Mouse (Mus musculus): ENCODE data around the gene Gabra2. TPM values are rescaled to one million over a fixed set of nuclear protein-coding genes. Genes with fewer than 3 reads are reported as not detected.

Gabra2 gene
- polyA plus RNA-seq (2012; fragmentation: generic; extraction: Trizol): not detected
- long read RNA-seq, experiment 1: 0 reads
- long read RNA-seq, experiment 2: 0 reads

DNA sequence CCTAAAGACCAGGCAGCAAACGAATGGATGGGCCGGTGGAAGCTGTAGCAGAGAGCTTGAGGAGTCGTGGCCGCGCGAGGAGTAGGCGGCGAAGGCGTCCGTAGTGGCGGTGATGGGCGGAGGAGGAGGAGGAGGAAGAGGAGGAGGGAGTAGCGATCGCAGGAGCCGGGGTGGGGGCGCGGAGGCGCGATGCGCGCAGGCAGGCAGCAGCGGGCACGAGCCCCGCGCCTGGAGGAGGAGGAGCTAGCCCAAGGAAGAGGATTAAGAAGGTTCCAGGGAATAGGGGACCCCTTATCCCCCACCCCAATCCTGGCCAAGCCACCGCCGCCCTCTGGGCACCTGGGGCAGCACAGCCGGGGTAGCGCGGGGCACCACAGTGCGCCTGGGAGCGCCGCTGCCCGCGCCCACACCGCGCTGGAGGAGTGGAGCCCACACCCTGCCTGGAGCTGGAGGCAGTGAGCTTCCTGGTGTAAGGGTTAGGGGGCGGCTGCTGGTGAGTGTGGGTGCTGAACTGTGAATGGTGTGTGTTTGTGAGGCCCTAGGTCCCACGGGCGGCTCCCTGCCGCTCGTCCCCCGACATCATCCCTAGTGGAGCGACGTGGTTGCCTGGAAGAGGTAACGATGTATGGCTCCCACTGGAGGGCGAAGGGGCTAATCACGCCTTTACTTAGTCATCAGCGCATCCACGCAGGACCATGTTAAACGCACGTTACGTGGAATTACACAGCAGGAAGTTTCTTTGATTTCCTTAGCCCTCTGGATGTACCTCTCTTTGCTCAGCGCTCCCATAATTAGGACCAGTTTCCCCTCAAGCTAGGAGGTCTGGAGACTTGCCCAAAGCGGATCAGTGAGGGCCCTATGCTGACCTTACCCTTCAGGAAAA, at the start of gene Gabra2:
Gabra2 (minus strand) TSS at position 125 of the 883 bp plus-strand sequence.
- Histone ChIP-seq H3K27me3 (ENCODE audit: control insufficient read depth, insufficient read depth, insufficient read length) (no peaks in the 10 kb centered on the region), H3K79me2 (ENCODE audit: control insufficient read depth, insufficient read depth) (no peaks in the 10 kb centered on the region), H3ac (ENCODE audit: control insufficient read depth, insufficient read length, low read depth) (no peak within 1 kb of the TSS), H3K4me3 (ENCODE audit: insufficient read depth, poor library complexity, severe bottlenecking) (no peak within 1 kb of the TSS), H3K79me3 (ENCODE audit: low read depth) (no peaks in the 10 kb centered on the region), H3K36me3 (ENCODE audit: control insufficient read depth, insufficient read depth) (no peaks in the 10 kb centered on the region)
- no peak for TF ChIP-seq MYOD1 (IDR thresholded peaks at IDR 0.05; ENCODE audit: control insufficient read depth, insufficient read length, low read depth)
- TF ChIP-seq CEBPB (IDR thresholded peaks at IDR 0.05; ENCODE audit: low read depth): no peak
- TF ChIP-seq MAX (IDR thresholded peaks at IDR 0.05): no peak
- no peak for TF ChIP-seq CTCF (IDR thresholded peaks at IDR 0.05; ENCODE audit: control insufficient read depth, insufficient read depth, insufficient read length)
- TF ChIP-seq USF1 (IDR thresholded peaks at IDR 0.05; ENCODE audit: low read depth): no peak
- TF ChIP-seq FOSL1 (IDR thresholded peaks at IDR 0.05; ENCODE audit: insufficient read depth, low read length, poor library complexity, severe bottlenecking): no peak
- TF ChIP-seq MYOG (IDR thresholded peaks at IDR 0.05; ENCODE audit: control insufficient read depth, extremely low read depth, insufficient read length): no peak

DNA sequence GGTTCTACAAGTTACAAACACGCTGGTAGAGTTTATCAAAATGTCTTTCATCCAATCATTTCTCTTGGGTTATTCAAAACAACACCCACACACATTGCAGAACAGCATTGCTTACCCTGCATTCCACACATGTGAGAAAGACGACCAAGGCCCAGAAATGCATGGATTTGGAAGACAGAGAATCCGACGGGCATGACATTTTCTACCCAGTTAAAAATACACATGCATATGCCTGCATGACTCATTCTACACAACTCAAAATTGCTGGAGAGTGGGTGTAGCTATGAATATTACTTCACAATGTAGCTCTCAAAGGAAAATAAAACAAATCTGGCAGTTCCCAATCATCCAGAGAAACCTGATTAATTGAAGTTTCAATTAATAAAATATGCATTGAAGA, 41.0 kb upstream of the Gabra2 start:
- no peak overlapping the region for H3K4me3 ChIP-seq (ENCODE audit: insufficient read depth, poor library complexity, severe bottlenecking)
- no peaks in the 10 kb centered on the region for H3K79me2 ChIP-seq (ENCODE audit: control insufficient read depth, insufficient read depth)
- H3ac ChIP-seq (ENCODE audit: control insufficient read depth, insufficient read length, low read depth): no peak overlapping the region
- TF ChIP-seq MYOG (IDR thresholded peaks at IDR 0.05; ENCODE audit: control insufficient read depth, extremely low read depth, insufficient read length) (no peak), CTCF (IDR thresholded peaks at IDR 0.05; ENCODE audit: control insufficient read depth, insufficient read depth, insufficient read length) (no peak), MYOD1 (IDR thresholded peaks at IDR 0.05; ENCODE audit: control insufficient read depth, insufficient read length, low read depth) (no peak), USF1 (IDR thresholded peaks at IDR 0.05; ENCODE audit: low read depth) (no peak), MAX (IDR thresholded peaks at IDR 0.05) (no peak), FOSL1 (IDR thresholded peaks at IDR 0.05; ENCODE audit: insufficient read depth, low read length, poor library complexity, severe bottlenecking) (no peak), CEBPB (IDR thresholded peaks at IDR 0.05; ENCODE audit: low read depth) (no peak)
- H3K79me3 ChIP-seq (ENCODE audit: low read depth): no peaks in the 10 kb centered on the region
- H3K27me3 ChIP-seq (ENCODE audit: control insufficient read depth, insufficient read depth, insufficient read length): no peaks in the 10 kb centered on the region
- H3K36me3 ChIP-seq (ENCODE audit: control insufficient read depth, insufficient read depth): no peaks in the 10 kb centered on the region

DNA sequence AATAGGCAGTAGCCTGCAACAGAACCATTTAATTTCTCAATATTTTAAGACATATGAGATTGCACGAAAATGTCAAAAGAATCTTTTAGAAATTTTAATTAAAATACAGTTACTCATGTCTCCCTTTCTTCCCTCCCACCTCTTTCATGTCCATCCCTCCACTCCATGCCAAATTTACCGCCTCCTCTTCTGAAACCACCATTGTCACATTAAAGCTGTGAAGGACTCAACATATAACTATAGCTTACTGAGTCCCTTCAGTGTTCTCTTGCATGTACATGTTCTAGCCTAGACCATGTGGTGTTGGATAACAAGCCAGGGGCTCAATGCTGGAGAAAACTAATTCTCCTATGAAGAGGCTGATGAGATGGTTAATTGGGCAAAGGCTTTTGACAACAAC, 40.2 kb upstream of the Gabra2 start:
- no peak for TF ChIP-seq FOSL1 (IDR thresholded peaks at IDR 0.05; ENCODE audit: insufficient read depth, low read length, poor library complexity, severe bottlenecking)
- TF ChIP-seq MYOD1 (IDR thresholded peaks at IDR 0.05; ENCODE audit: control insufficient read depth, insufficient read length, low read depth): no peak
- TF ChIP-seq CEBPB (IDR thresholded peaks at IDR 0.05; ENCODE audit: low read depth): no peak
- TF ChIP-seq MYOG (IDR thresholded peaks at IDR 0.05; ENCODE audit: control insufficient read depth, extremely low read depth, insufficient read length): no peak
- TF ChIP-seq CTCF (IDR thresholded peaks at IDR 0.05; ENCODE audit: control insufficient read depth, insufficient read depth, insufficient read length): no peak
- no peak for TF ChIP-seq MAX (IDR thresholded peaks at IDR 0.05)
- no peak for TF ChIP-seq USF1 (IDR thresholded peaks at IDR 0.05; ENCODE audit: low read depth)
- H3ac ChIP-seq (ENCODE audit: control insufficient read depth, insufficient read length, low read depth): no peak overlapping the region
- no peaks in the 10 kb centered on the region for H3K27me3 ChIP-seq (ENCODE audit: control insufficient read depth, insufficient read depth, insufficient read length)
- H3K79me2 ChIP-seq (ENCODE audit: control insufficient read depth, insufficient read depth): no peaks in the 10 kb centered on the region
- no peaks in the 10 kb centered on the region for H3K79me3 ChIP-seq (ENCODE audit: low read depth)
- no peak overlapping the region for H3K4me3 ChIP-seq (ENCODE audit: insufficient read depth, poor library complexity, severe bottlenecking)
- no peaks in the 10 kb centered on the region for H3K36me3 ChIP-seq (ENCODE audit: control insufficient read depth, insufficient read depth)

DNA sequence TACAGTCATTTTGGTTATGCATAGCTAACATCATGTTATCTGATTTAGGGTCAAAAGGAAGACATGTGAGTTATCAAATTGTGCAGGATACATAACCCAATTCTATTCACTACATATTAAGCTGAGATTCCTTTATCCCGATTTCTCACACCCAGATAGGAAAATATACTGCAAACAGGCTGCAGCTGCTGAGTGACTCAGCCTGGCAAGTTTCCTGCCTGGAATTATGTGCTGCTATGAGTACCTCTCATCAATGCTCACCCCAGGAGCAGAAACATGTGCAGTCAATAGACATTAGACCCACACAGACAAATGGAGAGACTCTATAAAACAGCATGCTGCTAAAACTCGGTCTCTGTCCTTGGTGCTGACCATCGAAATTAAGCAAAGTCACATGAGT, 32.1 kb upstream of the Gabra2 start:
- H3K27me3 ChIP-seq (ENCODE audit: control insufficient read depth, insufficient read depth, insufficient read length): no peaks in the 10 kb centered on the region
- TF ChIP-seq MYOG (IDR thresholded peaks at IDR 0.05; ENCODE audit: control insufficient read depth, extremely low read depth, insufficient read length): no peak
- TF ChIP-seq MAX (IDR thresholded peaks at IDR 0.05): no peak
- TF ChIP-seq CEBPB (IDR thresholded peaks at IDR 0.05; ENCODE audit: low read depth): no peak
- no peak for TF ChIP-seq FOSL1 (IDR thresholded peaks at IDR 0.05; ENCODE audit: insufficient read depth, low read length, poor library complexity, severe bottlenecking)
- no peak for TF ChIP-seq CTCF (IDR thresholded peaks at IDR 0.05; ENCODE audit: control insufficient read depth, insufficient read depth, insufficient read length)
- TF ChIP-seq USF1 (IDR thresholded peaks at IDR 0.05; ENCODE audit: low read depth): no peak
- TF ChIP-seq MYOD1 (IDR thresholded peaks at IDR 0.05; ENCODE audit: control insufficient read depth, insufficient read length, low read depth): no peak
- H3K36me3 ChIP-seq (ENCODE audit: control insufficient read depth, insufficient read depth): no peaks in the 10 kb centered on the region
- no peaks in the 10 kb centered on the region for H3K79me2 ChIP-seq (ENCODE audit: control insufficient read depth, insufficient read depth)
- H3ac ChIP-seq (ENCODE audit: control insufficient read depth, insufficient read length, low read depth): no peak overlapping the region
- no peaks in the 10 kb centered on the region for H3K79me3 ChIP-seq (ENCODE audit: low read depth)
- no peak overlapping the region for H3K4me3 ChIP-seq (ENCODE audit: insufficient read depth, poor library complexity, severe bottlenecking)

DNA sequence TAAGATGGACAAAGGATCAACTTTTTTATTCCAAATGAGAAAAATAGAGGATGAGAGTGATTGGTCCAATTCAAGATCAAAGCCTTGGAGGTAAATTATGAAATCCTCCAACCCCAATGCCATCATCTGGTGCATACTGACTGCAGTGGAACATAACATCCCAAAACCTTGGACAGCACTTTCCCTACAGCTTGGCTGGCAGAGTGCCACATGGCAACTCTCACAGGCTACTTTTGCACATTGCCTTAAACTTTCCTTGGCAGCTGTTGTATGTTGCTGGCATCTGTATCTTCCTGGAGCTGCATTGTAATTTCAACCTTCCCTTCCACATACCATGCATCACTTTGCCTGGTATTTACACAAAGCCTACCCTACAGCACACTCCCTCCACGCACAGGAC, 19.6 kb upstream of the Gabra2 start:
- Histone ChIP-seq H3K27me3 (ENCODE audit: control insufficient read depth, insufficient read depth, insufficient read length) (no peaks in the 10 kb centered on the region), H3K4me3 (ENCODE audit: insufficient read depth, poor library complexity, severe bottlenecking) (no peak overlapping the region)

More for the DNA sequence above, 19.6 kb upstream of the Gabra2 start:
- H3K79me3 ChIP-seq (ENCODE audit: low read depth): no peaks in the 10 kb centered on the region
- no peak overlapping the region for H3ac ChIP-seq (ENCODE audit: control insufficient read depth, insufficient read length, low read depth)
- no peaks in the 10 kb centered on the region for H3K79me2 ChIP-seq (ENCODE audit: control insufficient read depth, insufficient read depth)
- TF ChIP-seq MYOG (IDR thresholded peaks at IDR 0.05; ENCODE audit: control insufficient read depth, extremely low read depth, insufficient read length) (no peak), CEBPB (IDR thresholded peaks at IDR 0.05; ENCODE audit: low read depth) (no peak), USF1 (IDR thresholded peaks at IDR 0.05; ENCODE audit: low read depth) (no peak), MAX (IDR thresholded peaks at IDR 0.05) (no peak), MYOD1 (IDR thresholded peaks at IDR 0.05; ENCODE audit: control insufficient read depth, insufficient read length, low read depth) (no peak), FOSL1 (IDR thresholded peaks at IDR 0.05; ENCODE audit: insufficient read depth, low read length, poor library complexity, severe bottlenecking) (no peak), CTCF (IDR thresholded peaks at IDR 0.05; ENCODE audit: control insufficient read depth, insufficient read depth, insufficient read length) (no peak)
- H3K36me3 ChIP-seq (ENCODE audit: control insufficient read depth, insufficient read depth): no peaks in the 10 kb centered on the region
